Mouse (Mus musculus) gastrocnemius, postnatal 36 days (tissue): ENCODE measurements around the gene 6030408B16Rik. TPM values are rescaled to one million over a fixed set of nuclear protein-coding genes. Genes with fewer than 3 reads are reported as not detected.
"Not testable (repeated sequence)": the region's sequence is repeated elsewhere in the genome, so short reads cannot be mapped to it uniquely, and the experiment has no call there.

ENCODE experiments used
- DNase-seq, 2 experiments: peaks; one replicate each; pipeline ENCODE4 v3.0.0; 2022
- intact Hi-C: fragments of 180-260 bp; cut with DNase I; formaldehyde crosslinking; loops from one replicate; pipeline ENCODE4 v1.15.1; 2025
- total RNA-seq, 2 experiments: library from RNA; stranded (reverse); gene quantifications; 2 replicates each; pipeline ENCODE4 v1.2.3; 2021

The 6030408B16Rik gene
- total RNA-seq, 2 experiments from 2014 or later: 0.23 to 0.44 TPM

DNA sequence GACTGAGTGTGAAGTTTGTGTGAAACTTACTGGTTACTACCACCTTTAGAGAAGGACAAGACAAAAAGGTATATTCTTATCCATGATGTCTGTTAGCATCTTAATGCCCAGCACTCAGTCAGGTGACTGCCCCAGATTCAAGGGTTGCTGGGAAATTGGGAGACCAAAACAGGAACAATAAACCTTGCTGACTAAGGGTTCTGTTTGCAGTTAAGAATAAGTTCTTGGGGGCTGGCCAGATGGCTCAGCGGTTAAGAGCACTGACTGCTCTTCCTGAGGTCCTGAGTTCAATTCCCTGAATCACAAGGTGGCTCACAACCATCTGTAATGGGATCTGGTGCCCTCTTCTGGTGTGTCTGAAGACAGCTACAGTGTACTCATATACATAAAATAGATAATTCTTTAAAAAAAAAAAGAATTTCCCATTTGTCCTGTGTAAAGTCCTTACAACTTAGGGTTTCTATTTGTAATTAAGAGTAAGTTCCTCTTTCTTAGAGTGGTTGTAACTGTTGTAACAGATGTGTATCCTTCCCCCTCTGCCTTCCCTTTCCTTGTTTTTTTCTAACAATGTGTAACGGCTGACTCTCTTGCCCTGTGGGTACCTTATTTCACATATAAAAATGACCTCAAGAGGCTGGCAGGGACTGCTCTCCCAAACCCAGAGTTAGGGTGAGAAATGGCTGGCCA, 24.9 kb downstream of the 6030408B16Rik start:
- DNase-seq: no peak
- intact Hi-C loops: loop anchor here (5.0 kb wide), 1 partner anchor 96 kb away; the partner anchor contains the start of gene Grasp

DNA sequence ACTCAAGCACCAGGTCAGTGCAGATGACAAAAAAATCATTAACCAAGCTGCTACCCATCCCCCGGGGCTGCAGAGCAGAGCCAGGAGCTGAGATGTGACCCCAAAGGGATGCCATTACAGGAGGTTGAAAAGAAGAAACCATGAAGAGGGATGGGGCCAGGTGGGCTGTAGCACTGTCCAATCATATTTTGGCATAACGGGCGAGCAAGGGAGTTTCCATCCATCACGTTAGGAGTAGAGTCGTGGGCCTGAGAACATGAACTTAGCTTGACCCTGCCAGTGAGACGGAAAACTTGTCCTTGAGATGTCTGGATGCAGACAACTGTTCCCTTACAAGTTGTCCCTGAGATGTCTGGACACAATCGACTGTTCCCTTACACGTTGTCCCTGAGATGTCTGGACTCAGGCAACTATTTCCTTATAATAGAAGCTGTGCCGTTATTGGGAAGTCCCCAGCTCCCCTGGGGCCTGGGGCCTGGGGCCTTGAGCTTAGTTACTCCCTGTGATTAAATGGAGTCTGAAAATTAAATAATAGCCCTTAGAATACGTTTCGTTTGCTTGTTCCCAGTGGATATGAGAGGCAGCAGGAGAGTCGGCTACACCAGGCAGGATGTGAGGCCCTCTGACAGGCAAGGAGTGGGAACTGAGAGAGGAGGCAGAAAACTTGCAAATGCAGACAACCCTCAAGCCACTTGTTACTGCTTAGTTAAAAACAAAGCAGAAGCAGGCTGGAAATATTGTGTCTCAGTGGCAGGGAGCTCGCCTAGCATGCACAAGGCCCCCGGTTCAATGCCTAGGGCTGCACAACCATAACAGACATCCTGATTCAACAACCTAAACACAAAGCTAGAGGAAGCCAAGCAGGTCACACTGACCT, 26.1 kb downstream of the 6030408B16Rik start:
- intact Hi-C loops: loop anchor here (5.0 kb wide), 1 partner anchor 97 kb away; the partner anchor contains the start of gene Grasp
- DNase-seq: no peak

DNA sequence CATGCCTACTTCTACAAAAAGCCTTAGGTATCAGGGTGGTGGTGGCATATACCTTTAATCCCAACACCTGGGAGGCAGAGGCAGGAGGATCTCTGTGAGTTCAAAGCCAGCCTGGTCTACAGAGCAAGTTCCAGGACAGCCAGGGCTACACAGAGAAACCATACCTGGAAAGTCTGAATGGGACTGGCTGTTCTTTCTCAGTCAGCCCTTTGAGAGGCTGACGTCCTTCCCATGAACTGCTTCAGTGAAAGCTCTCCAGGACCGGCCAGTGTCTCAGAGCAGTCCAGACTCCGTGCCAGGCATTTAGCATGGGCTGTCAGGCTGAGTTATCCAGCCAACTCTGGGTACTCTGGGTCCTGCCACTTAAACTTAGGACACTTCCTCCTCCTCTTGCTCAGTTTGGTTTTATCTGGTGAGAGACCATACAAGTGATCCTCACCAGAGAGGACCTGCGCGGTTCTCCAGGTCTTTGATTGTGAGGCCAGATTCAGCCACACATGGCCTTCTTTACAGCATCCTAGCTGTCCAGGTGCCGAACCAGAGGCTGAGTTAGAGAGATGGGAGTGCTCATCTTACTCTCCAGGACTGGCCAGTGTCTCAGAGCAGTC, 27.1 kb downstream of the 6030408B16Rik start:
- intact Hi-C loops: no loop called here
- no peak for DNase-seq

DNA sequence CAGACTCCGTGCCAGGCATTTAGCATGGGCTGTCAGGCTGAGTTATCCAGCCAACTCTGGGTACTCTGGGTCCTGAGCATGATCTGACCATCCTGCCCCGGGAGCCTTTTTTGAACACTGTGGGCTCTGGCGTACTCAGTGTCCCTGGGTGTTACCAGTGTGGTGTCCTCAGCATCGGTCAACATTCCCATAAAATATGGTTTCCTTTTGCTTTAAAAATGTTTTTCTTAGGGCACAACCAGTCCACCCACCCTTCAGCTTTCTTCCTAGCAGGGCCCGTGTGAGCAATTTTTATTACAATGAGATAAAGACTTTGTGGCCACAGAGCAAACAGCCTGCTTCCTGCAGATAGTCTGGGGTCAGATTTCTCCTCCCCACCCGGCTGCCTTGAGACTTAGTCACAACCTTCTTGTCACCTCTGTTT, 27.6 kb downstream of the 6030408B16Rik start:
- DNase-seq: no peak
- intact Hi-C loops: no loop called here

DNA sequence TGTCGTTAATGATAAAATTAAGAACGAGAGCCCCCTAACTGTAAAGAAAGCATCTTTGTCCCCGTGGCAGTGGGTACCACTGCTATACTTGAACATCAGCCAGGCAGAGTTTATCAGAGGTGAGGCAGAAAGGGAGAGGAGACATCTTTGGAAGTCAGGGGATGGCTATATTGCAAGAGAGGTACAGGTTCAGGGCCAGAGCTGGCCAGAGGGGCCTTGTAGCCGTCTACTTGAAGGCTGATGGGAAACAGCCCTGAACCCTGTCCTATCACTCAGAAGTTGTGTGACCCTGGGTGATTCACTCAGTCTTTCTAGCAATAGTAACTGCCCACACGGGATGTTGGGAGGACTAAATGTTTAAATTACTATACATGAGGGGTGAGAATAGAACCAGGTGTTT, 28.1 kb downstream of the 6030408B16Rik start:
- intact Hi-C loops: no loop called here
- no peak for DNase-seq

DNA sequence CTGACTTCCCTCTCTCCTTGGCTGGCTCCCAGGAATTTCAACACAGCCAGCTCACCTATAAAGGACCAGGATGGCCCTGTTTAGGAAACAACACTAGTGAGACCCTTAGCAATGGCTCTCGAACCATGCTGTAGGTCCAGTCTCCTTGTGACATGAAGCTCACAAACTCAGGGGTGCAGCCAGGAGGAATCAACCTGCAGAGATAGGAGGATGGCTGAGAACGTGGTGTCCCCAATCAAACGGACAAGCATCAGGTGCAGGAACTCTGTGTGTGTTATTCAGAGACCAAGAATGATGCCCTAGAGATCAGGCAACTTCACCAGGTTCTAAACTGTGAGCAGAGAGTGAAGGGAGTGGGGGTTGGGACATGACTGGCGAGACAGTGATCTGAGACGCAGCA, 29.1 kb downstream of the 6030408B16Rik start:
- no peak for DNase-seq
- intact Hi-C loops: no loop called here

DNA sequence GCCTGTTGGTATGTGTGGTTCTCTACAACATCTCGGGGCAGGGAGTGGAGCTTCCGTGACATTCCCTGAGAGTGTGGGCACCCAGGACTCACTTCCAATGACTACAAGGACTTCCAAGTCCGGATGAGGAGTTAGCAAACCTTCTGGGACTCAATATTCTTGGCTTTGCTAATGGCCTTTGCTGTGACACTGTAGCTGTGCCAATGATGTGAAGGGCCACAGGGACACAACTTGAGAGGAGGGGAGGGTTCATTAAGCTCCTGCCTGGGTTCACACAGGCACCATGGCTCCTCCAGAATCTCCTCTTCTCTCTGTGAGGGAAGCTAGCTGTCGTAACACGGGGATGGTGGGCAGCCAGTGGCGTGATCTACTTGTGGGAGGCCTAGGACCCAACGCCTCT, 29.6 kb downstream of the 6030408B16Rik start:
- intact Hi-C loops: no loop called here
- no peak for DNase-seq

DNA sequence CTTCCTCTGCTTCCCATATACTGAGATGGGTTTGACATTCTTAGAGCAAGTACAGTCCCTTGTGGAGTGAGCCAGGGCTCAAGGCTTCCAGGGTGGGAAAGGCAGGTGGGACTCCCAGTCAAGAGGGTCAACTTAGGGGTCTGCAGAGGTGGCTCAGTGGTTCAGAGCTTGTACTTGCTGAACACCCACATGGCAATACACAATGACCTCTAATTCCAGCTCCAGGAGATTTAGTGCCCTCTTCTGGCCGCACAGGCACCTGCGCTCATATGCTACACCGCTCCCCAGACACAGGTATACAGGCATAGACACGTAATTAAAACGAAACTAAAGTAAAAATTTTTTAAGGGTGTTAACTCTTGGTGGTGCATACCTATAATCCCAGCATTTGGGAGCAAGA, 30.5 kb downstream of the 6030408B16Rik start:
- intact Hi-C loops: no loop called here
- no peak for DNase-seq

DNA sequence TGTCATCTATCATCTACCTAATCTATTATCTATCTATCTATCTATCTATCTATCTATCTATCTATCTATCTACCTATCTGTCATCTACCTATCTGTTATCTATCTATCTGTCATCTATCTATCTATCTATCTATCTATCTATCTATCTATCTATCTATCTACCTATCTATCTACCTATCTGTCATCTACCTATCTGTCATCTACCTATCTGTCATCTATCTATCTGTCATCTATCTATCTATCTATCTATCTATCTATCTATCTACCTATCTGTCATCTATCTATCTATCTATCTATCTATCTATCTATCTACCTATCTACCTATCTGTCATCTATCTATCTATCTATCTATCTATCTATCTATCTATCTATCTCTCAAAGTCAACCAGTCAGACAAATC, 31.4 kb downstream of the 6030408B16Rik start:
- DNase-seq, intact Hi-C loops: not testable (repeated sequence)

DNA sequence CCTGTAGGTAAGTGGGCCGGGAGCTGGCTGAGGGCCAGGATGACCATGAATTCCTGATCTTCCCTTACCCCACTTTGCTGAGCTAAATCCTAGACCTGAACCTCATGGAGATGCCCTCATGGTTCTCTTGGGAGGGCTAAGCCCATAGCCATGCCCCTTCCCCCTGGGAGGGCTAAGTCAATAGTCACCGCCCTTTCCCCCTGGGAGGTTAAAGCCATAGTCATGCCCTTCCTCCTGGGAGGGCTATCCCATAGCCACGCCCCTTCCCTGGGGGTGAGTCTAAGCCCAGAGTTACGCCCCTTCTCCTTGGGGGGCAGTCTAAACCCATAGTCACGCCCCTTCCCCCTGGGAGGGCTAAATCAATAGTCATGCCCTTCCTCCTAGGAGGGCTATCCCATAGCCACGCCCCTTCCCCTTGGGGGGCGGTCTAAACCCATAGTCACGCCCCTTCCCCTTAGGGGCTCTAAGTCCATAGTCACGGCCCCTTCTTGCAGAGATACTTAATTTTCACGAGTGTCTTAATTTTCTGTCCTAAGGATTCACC, 33.1 kb downstream of the 6030408B16Rik start:
- intact Hi-C loops: loop anchor here (5.0 kb wide), 1 partner anchor 741 kb away; no protein-coding TSS in a partner anchor
- no peak for DNase-seq

DNA sequence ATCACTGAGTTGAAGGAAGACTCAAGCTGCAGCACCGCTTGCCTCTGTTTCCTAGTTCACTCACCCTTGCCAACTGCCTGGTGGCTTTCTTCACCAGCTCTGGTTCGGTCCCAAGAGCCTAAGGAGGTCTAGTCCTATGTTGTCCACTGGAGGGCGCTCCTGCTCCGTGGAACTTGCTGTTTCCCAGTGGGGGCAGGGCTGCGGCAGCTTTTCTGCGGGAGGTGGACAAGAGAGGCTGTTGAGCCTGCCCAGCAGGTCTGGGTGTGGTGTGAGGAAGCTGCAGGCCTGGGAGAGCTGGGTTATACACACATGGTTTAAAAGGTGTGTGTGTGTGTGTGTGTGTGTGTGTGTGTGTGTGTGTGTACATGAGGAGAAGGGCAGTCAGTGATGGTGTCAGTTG, 34.3 kb downstream of the 6030408B16Rik start:
- intact Hi-C loops: loop anchor here (5.0 kb wide), 1 partner anchor 740 kb away; no protein-coding TSS in a partner anchor
- peak; percentile 87 to 90 for DNase-seq

DNA sequence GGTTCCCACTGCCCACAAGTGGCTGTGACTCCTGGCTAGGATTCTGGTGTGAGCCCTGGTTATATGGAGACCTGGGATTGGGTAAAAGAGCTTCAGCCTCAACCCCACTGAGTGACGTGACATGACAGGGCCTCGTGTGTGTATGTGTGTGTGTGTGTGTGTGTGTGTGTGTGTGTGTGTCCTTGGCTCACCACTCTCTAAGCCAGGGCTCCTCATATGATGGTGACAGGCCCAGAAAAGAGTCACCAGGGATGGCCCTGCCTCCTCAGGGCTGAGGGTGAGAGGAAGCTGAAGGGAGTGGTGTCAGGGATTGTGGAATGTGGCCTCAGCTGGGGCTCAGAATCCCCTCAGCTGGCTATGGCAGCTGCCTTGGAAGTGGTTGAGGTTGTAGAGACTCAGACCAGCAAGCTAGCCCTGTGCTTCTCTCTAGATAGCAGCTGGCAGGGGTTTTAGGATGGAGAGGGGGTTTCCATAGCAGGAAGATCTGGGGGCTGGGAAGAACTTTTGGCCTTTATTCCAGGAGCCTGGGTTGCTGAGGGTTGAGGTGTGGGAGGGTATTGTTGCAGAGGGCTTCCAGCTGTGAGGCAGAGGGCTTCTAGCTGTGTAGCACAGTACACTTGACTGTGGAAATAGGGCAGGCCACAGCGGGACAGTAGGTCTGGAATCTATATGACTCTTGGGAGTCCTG, 36.0 kb downstream of the 6030408B16Rik start:
- no peak for DNase-seq
- intact Hi-C loops: loop anchor here (5.0 kb wide), 1 partner anchor 738 kb away; no protein-coding TSS in a partner anchor

DNA sequence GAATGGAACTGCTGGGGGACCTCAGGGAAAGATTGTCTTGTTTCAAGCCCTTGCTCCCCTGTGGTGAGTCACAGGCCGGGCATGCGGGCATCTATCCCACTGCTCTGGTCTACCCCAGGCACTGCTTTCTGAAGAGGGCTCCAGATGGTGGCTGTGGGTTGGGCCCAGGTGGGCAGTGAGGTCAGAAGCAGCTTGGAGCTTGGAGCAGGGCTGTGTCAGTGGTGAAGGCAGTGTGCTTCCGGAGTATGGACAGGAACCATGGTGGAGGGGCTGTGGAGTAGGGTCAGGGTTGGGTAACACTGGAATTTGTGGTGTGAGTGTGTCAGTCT, 36.5 kb downstream of the 6030408B16Rik start:
- DNase-seq: no peak
- intact Hi-C loops: loop anchor here (5.0 kb wide), 1 partner anchor 738 kb away; no protein-coding TSS in a partner anchor

DNA sequence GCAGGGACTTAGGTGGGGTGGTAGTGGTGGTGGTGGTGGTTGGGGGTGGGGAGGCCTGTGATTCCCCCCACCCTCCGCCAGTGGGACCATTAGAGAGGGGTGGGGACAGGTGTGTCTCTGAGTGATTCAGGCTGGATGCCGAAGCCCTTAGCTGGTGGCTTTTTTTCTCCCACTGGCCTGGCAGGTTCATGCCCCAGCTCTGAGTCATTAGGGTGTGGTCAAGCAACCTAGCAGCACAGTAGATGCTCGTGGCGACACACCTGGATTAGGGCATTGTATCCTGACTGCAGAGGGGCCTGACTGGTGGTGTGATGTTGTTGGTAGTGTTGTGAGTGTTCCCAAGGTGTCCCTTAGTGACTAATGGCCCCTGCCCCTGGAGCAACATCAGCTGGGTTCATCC, 38.1 kb downstream of the 6030408B16Rik start:
- DNase-seq: no peak
- intact Hi-C loops: no loop called here

DNA sequence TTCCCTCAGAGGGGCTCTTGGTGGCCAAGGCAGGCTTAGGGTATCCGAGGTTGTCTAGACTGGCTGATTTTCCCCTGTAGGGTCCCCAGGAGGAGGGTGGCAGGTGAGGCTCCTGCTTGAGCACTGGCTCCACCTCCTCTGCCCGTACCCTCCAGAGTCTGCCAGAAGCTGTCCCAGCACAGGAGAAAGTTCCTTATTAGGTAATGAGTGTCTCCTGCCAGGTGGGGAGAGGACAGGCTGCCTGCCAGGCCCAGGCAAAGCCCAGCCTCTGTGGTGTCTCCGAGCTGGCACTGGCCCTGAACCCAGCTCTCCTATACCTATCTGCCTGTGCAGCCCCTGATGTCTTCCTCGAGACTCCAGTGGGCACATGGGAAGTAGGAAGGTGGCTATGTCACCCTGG, 39.4 kb downstream of the 6030408B16Rik start:
- intact Hi-C loops: loop anchor here (2.0 kb wide), 1 partner anchor 648 kb away; no protein-coding TSS in a partner anchor
- DNase-seq: no peak

DNA sequence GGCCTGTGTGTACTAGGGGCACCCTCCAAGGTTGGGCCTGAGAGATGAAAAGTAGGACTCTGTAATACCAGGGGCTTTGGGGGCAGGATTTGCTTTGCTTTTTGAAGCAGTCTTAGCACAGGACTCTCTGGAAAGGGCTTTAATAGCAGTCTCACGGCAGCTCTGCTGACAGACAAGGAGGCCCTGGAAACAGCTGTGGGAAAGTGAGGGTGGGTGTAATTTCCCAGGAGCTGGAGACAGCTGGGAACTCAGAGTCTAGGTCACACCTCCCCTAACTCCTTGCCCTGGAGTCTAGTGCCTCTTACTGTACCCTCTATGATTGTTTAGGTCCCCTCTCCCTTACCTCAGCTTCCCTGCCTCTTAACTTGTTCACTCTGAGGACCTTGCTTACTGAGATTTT, 40.2 kb downstream of the 6030408B16Rik start:
- intact Hi-C loops: loop anchor here (2.0 kb wide), 1 partner anchor 648 kb away; no protein-coding TSS in a partner anchor
- no peak for DNase-seq

DNA sequence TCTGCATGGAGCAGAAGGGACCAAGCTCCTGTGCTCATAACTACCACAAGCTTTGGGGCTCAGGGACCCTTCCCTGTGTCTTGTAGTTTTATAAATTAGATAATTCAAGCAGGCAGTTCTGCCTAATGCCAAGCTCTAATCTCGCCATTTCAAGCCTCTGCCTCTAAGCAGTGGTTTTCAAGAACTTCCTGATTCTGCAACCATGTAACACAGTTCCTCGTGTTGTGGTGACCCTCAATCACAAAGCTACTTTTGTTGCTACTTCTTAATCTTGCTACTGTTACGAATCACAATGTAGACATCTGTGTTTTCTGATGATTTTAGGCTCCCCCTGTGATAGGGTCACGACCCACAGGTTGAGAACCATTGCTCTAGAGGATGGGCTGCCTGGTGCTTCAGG, 40.6 kb downstream of the 6030408B16Rik start:
- intact Hi-C loops: loop anchor here (2.0 kb wide), 1 partner anchor 647 kb away; no protein-coding TSS in a partner anchor
- DNase-seq: no peak

DNA sequence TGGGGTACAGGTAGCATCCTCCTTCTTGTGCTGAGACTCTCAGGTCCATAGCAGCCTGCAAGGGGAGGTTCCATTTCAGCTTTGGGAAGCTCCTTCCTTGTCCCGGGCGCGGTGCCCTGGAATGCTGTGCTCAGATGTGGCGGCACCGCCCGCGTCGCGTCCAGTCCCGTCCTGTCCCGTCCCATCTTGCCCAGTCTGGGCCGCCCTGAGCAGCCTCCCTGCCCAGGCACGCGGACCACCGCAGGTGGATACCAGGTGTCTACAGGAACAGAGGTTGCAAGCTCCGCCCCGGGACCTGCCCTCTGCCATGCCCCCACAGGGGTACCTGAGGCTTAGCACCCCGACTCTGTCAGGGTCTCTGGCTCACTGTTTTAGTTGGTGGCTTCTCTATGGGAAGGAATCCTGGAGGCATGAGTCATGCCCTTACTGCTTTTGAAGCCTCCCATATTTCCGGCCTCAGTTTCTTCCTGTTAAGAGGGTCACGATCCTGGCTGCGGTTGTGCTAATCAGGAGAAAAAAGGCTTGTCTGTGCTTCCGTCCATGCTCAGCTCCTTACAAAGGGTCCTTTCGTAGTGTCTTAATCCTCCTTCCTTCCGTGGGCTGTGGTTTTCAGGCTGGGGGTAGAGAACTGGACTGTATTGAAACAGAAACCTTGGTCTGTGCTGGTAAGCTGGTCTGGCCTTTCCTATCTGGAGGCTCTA, 43.6 kb downstream of the 6030408B16Rik start:
- no peak for DNase-seq
- intact Hi-C loops: loop anchor here (5.0 kb wide), 1 partner anchor 436 kb away; no protein-coding TSS in a partner anchor

DNA sequence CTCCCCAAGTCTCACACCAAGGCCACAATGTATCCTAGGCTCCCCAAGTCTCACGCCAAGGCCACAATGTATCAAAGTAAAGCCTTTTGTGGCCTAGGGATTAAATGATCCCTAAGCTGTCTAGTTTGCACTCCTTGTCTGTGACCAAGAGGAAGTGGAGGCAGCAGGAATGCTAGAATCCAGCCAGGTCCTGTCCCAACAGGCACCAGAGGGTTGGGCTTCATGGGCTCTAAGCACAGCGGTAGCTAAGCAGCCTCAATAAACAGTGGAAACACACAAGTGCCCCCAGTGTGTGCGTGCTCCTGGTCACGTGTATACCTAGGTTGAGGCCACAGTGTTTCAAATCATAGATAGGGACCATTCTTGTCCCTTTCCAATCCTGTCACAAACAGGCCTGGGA, 45.3 kb downstream of the 6030408B16Rik start:
- intact Hi-C loops: loop anchor here (5.0 kb wide), 1 partner anchor 434 kb away; no protein-coding TSS in a partner anchor
- DNase-seq: peak in 1 of 2 experiments; percentile 38
